Mouse (Mus musculus) heart, postnatal 10 days (tissue): Measurements from ENCODE around the gene Cdk9. TPM values are rescaled to one million over a fixed set of nuclear protein-coding genes. Genes with fewer than 3 reads are reported as not detected.

Experiments
- microRNA-seq, 2 experiments: library from miRNA; unstranded; fragments of <30 nt; microRNA quantifications; one replicate each; pipeline ENCODE4 v1.2.0; 2022
- total RNA-seq, 2 experiments: library from RNA; stranded (reverse); gene quantifications; 2 replicates each; pipeline ENCODE4 v1.2.3; 2021

Cdk9 gene
- total RNA-seq, 2 experiments from 2014 or later: 35.4 to 37.6 TPM

Small RNA genes lying within 50 kb of the gene (microRNA-seq; reads per million reads assigned to microRNA genes)
- 0 reads per million in 2 experiments for gene Gm47291
- 0 reads per million in 2 experiments for gene Mir2861
- gene Mir3960: 0 to 0.24 reads per million in 2 experiments
- gene Mir8093: 0.24 to 0.70 reads per million in 2 experiments

Other genes with a start within 250 kb of the Cdk9 start
- gene Fam102a, start 177.7 kb downstream of the Cdk9 start, total RNA-seq: 10 to 100 TPM in 1 of 2 experiments, 1 to 10 TPM in 1; 9.7 to 13.0 TPM
- gene Dpm2, start 142.2 kb downstream of the Cdk9 start, total RNA-seq: 10 to 100 TPM; 31.2 to 32.6 TPM
- not detected for gene Pip5kl1, start 138.3 kb downstream of the Cdk9 start, total RNA-seq
- not detected for gene 9430097D07Rik, start 137.4 kb downstream of the Cdk9 start, total RNA-seq
- 10 to 100 TPM; 29.3 to 31.8 TPM for gene St6galnac4, start 126.0 kb downstream of the Cdk9 start, total RNA-seq
- 100 to 1,000 TPM in 1 of 2 experiments, 10 to 100 TPM in 1; 87.9 to 103 TPM for gene St6galnac6, start 113.4 kb downstream of the Cdk9 start, total RNA-seq
- gene Ak1, start 91.3 kb downstream of the Cdk9 start, total RNA-seq: 100 to 1,000 TPM; 522 to 538 TPM
- gene Eng, start 66.5 kb downstream of the Cdk9 start, total RNA-seq: 100 to 1,000 TPM; 152 to 166 TPM
- gene Fpgs, start 8.9 kb downstream of the Cdk9 start, total RNA-seq: 10 to 100 TPM in 1 of 2 experiments, 1 to 10 TPM in 1; 9.9 to 11.7 TPM
- 10 to 100 TPM; 45.3 to 47.1 TPM for gene Sh2d3c, start 8.0 kb upstream of the Cdk9 start, total RNA-seq
- gene 6330409D20Rik, start 27.9 kb upstream of the Cdk9 start, total RNA-seq: not detected
- 10 to 100 TPM; 14.4 to 16.4 TPM for gene Tor2a, start 44.2 kb upstream of the Cdk9 start, total RNA-seq
- not detected for gene Ttc16, start 62.6 kb upstream of the Cdk9 start, total RNA-seq
- gene Ptrh1, start 62.7 kb upstream of the Cdk9 start, total RNA-seq: 1 to 10 TPM; 1.7 to 3.3 TPM
- under 1 TPM in 1 of 2 experiments, not detected in 1; 0.14 TPM for gene Cfap157, start 71.4 kb upstream of the Cdk9 start, total RNA-seq
- 10 to 100 TPM; 25.4 to 25.7 TPM for gene Stxbp1, start 134.2 kb upstream of the Cdk9 start, total RNA-seq
- gene Fam129b, start 163.0 kb upstream of the Cdk9 start, total RNA-seq: 10 to 100 TPM; 40.4 to 46.2 TPM
- gene Rpl12, start 248.5 kb upstream of the Cdk9 start, total RNA-seq: 100 to 1,000 TPM in 1 of 2 experiments, 10 to 100 TPM in 1; 94.4 to 121 TPM
- 10 to 100 TPM; 10.7 to 16.2 TPM for gene Lrsam1, start 248.5 kb upstream of the Cdk9 start, total RNA-seq